Mouse (Mus musculus): ENCODE results near the gene Gm21739.
"Not testable (repeated sequence)": the region's sequence is repeated elsewhere in the genome, so short reads cannot be mapped to it uniquely, and the experiment has no call there.

Gm21739 gene

DNA sequence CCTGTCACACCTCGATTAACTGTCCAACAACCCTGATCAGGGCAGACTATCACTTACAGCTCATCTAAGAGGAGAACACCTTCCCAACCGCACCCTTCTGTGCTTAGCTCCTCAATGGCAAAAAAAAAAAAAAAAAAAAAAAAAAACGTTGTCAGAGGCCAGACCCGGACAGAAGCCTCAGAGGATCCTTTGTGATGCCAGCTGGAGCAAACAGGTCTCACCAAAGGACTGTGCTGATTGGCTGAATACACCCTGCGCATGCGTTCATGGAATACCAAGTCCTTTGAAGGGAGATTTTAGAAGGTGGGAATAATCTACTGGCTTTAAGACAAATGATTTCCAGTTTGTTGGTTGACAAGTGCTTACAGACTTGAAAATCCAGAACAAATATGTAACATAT lies at the start of gene Gm21739:
Gene Gm21739 (minus strand): TSS at position 101 of the 400 bp plus-strand sequence.
- DNase-seq (ENCODE audit: low read depth, low spot score), result not testable (repeated sequence)

Measured in retina, postnatal 7 days (tissue).